Mouse (Mus musculus): Measurements from ENCODE around the gene Jmjd8. TPM values are rescaled to one million over a fixed set of nuclear protein-coding genes. Genes with fewer than 3 reads are reported as not detected.

Jmjd8 gene
- 39.3 and 42.1 TPM in 2 replicates for polyA plus RNA-seq (2014; fragmentation: Nextera tagmentation; extraction: Ambion mirVana)

- DNase-seq (ENCODE audit: low spot score) = peak; percentile 84
- Histone ChIP-seq H3K4me2 (replicated peaks) (peak within 1 kb of the TSS; percentile 95), H3K27ac (peak within 1 kb of the TSS; percentile 92), H3K4me1 (replicated peaks; ENCODE audit: control insufficient read depth, insufficient read depth, low read length) (peaks cover 65% of the 10 kb centered on the region), H3K9ac (peak within 1 kb of the TSS; percentile 90), H3K4me3 (replicated peaks; ENCODE audit: low read length) (peak within 1 kb of the TSS; percentile 62), H3K9me3 (ENCODE audit: control insufficient read depth, low read length) (no peaks in the 10 kb centered on the region), H3K36me3 (replicated peaks; ENCODE audit: control insufficient read depth, insufficient read depth) (peaks cover 45% of the 10 kb centered on the region), H3K27me3 (ENCODE audit: control insufficient read depth, insufficient read depth, low read length) (no peaks in the 10 kb centered on the region)
- WGBS = under 1% methylated on average over 32 of the region's 32 CpGs
- ATAC-seq (ENCODE audit: low FRiP score) = peak; percentile 58
Measured at GRCm38 (mm10) chr17:25828712-25829557, at the start of gene Jmjd8. TSS of gene Jmjd8 (plus strand) at chr17:25828867.

GRCm38 (mm10) chr17:25781339-25781738, 47.3 kb upstream of the Jmjd8 start:
- Histone ChIP-seq H3K4me1 (replicated peaks; ENCODE audit: control insufficient read depth, insufficient read depth, low read length) (peaks cover 16% of the 10 kb centered on the region), H3K9ac (no peak overlapping the region), H3K4me3 (replicated peaks; ENCODE audit: low read length) (no peak overlapping the region), H3K36me3 (replicated peaks; ENCODE audit: control insufficient read depth, insufficient read depth) (peaks cover 58% of the 10 kb centered on the region), H3K27me3 (ENCODE audit: control insufficient read depth, insufficient read depth, low read length) (no peaks in the 10 kb centered on the region), H3K27ac (no peak overlapping the region), H3K9me3 (ENCODE audit: control insufficient read depth, low read length) (no peaks in the 10 kb centered on the region), H3K4me2 (replicated peaks) (no peak overlapping the region)
- 89% methylated on average over 6 of the region's 6 CpGs for WGBS
- no peak for ATAC-seq (ENCODE audit: low FRiP score)
- no peak for DNase-seq (ENCODE audit: low spot score)

GRCm38 (mm10) chr17:25783086-25783485, 45.6 kb upstream of the Jmjd8 start:
- DNase-seq (ENCODE audit: low spot score) (no peak), ATAC-seq (ENCODE audit: low FRiP score) (no peak)
- Histone ChIP-seq H3K4me2 (replicated peaks) (no peak overlapping the region), H3K4me3 (replicated peaks; ENCODE audit: low read length) (no peak overlapping the region), H3K9ac (0 out of 2 replicates have a peak overlapping the region, but pooled peaks have one; percentile 74), H3K27ac (no peak overlapping the region), H3K36me3 (replicated peaks; ENCODE audit: control insufficient read depth, insufficient read depth) (peaks cover 59% of the 10 kb centered on the region), H3K4me1 (replicated peaks; ENCODE audit: control insufficient read depth, insufficient read depth, low read length) (peaks cover 16% of the 10 kb centered on the region), H3K9me3 (ENCODE audit: control insufficient read depth, low read length) (no peaks in the 10 kb centered on the region), H3K27me3 (ENCODE audit: control insufficient read depth, insufficient read depth, low read length) (no peaks in the 10 kb centered on the region)
- WGBS = 76% methylated on average over 7 of the region's 7 CpGs

- H3K4me1 ChIP-seq (replicated peaks; ENCODE audit: control insufficient read depth, insufficient read depth, low read length) = peaks cover 16% of the 10 kb centered on the region
- 82% methylated on average over 15 of the region's 15 CpGs for WGBS
- DNase-seq (ENCODE audit: low spot score) (no peak), ATAC-seq (ENCODE audit: low FRiP score) (no peak)
- H3K27ac ChIP-seq = no peak overlapping the region
- H3K9me3 ChIP-seq (ENCODE audit: control insufficient read depth, low read length) = no peaks in the 10 kb centered on the region
- peak overlapping the region; percentile 52 for H3K4me3 ChIP-seq (replicated peaks; ENCODE audit: low read length)
- peak overlapping the region; percentile 85 for H3K4me2 ChIP-seq (replicated peaks)
- H3K36me3 ChIP-seq (replicated peaks; ENCODE audit: control insufficient read depth, insufficient read depth) = peaks cover 59% of the 10 kb centered on the region
- peak overlapping the region; percentile 74 for H3K9ac ChIP-seq
- H3K27me3 ChIP-seq (ENCODE audit: control insufficient read depth, insufficient read depth, low read length) = no peaks in the 10 kb centered on the region
Measured at GRCm38 (mm10) chr17:25783861-25784574, 44.6 kb upstream of the Jmjd8 start.

GRCm38 (mm10) chr17:25785281-25785745, 43.4 kb upstream of the Jmjd8 start, which contains the start of gene Haghl:
TSS of gene Haghl (minus strand) at chr17:25785673.
- Histone ChIP-seq H3K4me2 (replicated peaks) (peak within 1 kb of the TSS; percentile 85), H3K4me1 (replicated peaks; ENCODE audit: control insufficient read depth, insufficient read depth, low read length) (peaks cover 16% of the 10 kb centered on the region), H3K36me3 (replicated peaks; ENCODE audit: control insufficient read depth, insufficient read depth) (peaks cover 60% of the 10 kb centered on the region), H3K4me3 (replicated peaks; ENCODE audit: low read length) (peak within 1 kb of the TSS; percentile 52), H3K27ac (peak within 1 kb of the TSS; percentile 77), H3K9ac (peak within 1 kb of the TSS; percentile 74), H3K9me3 (ENCODE audit: control insufficient read depth, low read length) (no peaks in the 10 kb centered on the region), H3K27me3 (ENCODE audit: control insufficient read depth, insufficient read depth, low read length) (no peaks in the 10 kb centered on the region)
- ATAC-seq (ENCODE audit: low FRiP score) = peak; percentile 81
- DNase-seq (ENCODE audit: low spot score) = peak; percentile 98
- WGBS = under 1% methylated on average over 23 of the region's 23 CpGs

GRCm38 (mm10) chr17:25786280-25786679, 42.4 kb upstream of the Jmjd8 start, which contains the start of gene Ccdc78:
TSS of gene Ccdc78 (plus strand) at chr17:25786580.
- Histone ChIP-seq H3K9ac (peak within 1 kb of the TSS; percentile 74), H3K27ac (peak within 1 kb of the TSS; percentile 77), H3K36me3 (replicated peaks; ENCODE audit: control insufficient read depth, insufficient read depth) (peaks cover 50% of the 10 kb centered on the region), H3K4me1 (replicated peaks; ENCODE audit: control insufficient read depth, insufficient read depth, low read length) (peaks cover 18% of the 10 kb centered on the region), H3K4me2 (replicated peaks) (peak within 1 kb of the TSS; percentile 85), H3K4me3 (replicated peaks; ENCODE audit: low read length) (peak within 1 kb of the TSS; percentile 52), H3K27me3 (ENCODE audit: control insufficient read depth, insufficient read depth, low read length) (no peaks in the 10 kb centered on the region), H3K9me3 (ENCODE audit: control insufficient read depth, low read length) (no peaks in the 10 kb centered on the region)
- no peak for ATAC-seq (ENCODE audit: low FRiP score)
- 82% methylated on average over 3 of the region's 3 CpGs for WGBS
- no peak for DNase-seq (ENCODE audit: low spot score)

GRCm38 (mm10) chr17:25786781-25787504, 41.7 kb upstream of the Jmjd8 start:
- H3K9me3 ChIP-seq (ENCODE audit: control insufficient read depth, low read length) = no peaks in the 10 kb centered on the region
- no peak for DNase-seq (ENCODE audit: low spot score)
- peaks cover 44% of the 10 kb centered on the region for H3K36me3 ChIP-seq (replicated peaks; ENCODE audit: control insufficient read depth, insufficient read depth)
- no peak overlapping the region for H3K27ac ChIP-seq
- no peak for ATAC-seq (ENCODE audit: low FRiP score)
- no peaks in the 10 kb centered on the region for H3K27me3 ChIP-seq (ENCODE audit: control insufficient read depth, insufficient read depth, low read length)
- WGBS = 96% methylated on average over 9 of the region's 9 CpGs
- H3K4me3 ChIP-seq (replicated peaks; ENCODE audit: low read length) = no peak overlapping the region
- peaks cover 23% of the 10 kb centered on the region for H3K4me1 ChIP-seq (replicated peaks; ENCODE audit: control insufficient read depth, insufficient read depth, low read length)
- H3K9ac ChIP-seq = no peak overlapping the region
- H3K4me2 ChIP-seq (replicated peaks) = no peak overlapping the region

GRCm38 (mm10) chr17:25791320-25791842, 37.3 kb upstream of the Jmjd8 start:
- peaks cover 21% of the 10 kb centered on the region for H3K4me1 ChIP-seq (replicated peaks; ENCODE audit: control insufficient read depth, insufficient read depth, low read length)
- WGBS = 29% methylated on average over 19 of the region's 19 CpGs

More at GRCm38 (mm10) chr17:25791320-25791842, 37.3 kb upstream of the Jmjd8 start:
- Histone ChIP-seq H3K4me3 (replicated peaks; ENCODE audit: low read length) (peak overlapping the region; percentile 60), H3K9me3 (ENCODE audit: control insufficient read depth, low read length) (no peaks in the 10 kb centered on the region), H3K27me3 (ENCODE audit: control insufficient read depth, insufficient read depth, low read length) (no peaks in the 10 kb centered on the region), H3K36me3 (replicated peaks; ENCODE audit: control insufficient read depth, insufficient read depth) (peaks cover 21% of the 10 kb centered on the region), H3K27ac (peak overlapping the region; percentile 95), H3K9ac (peak overlapping the region; percentile 80), H3K4me2 (replicated peaks) (peak overlapping the region; percentile 85)
- DNase-seq (ENCODE audit: low spot score) (no peak), ATAC-seq (ENCODE audit: low FRiP score) (no peak)
